ENCODE assay signal across 8 mouse cellular contexts in the genomic region with DNA sequence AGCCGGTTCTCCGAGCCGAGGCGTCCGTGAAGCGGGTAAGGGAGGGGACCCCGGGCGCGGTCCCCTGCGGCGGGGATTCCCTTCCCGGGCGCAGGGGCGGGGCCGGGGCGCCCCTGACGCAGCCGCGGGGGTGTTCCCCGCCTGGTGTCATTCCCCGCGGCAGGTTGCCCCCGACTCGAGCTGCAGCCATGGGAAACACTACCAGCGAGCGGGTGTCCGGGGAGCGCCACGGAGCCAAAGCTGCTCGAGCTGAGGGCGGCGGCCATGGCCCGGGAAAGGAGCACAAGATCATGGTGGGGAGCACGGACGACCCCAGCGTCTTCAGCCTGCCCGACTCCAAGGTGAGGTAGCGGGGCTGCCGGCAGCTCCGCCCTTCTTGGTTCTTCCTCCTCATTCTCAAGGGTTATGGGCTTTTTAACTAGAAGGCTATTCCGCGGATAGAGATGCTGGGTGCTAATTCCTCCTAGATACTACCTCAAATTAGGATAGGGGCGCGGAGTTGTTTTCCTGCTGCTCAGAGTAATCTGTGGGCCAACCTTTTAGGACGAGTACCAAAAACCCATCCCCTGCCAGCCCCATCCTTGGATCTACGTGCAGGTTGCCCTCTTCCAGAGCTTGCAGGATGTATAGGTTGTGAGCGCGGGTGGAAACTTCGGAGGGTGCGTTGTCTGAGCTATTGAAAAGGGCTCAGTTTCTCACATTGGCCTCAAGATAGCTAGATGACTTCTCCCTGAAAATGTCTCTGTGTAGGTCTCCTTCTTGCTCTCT. TPM values are rescaled to one million over a fixed set of nuclear protein-coding genes. Genes with fewer than 3 reads are reported as not detected.
A peak's percentile ranks its signal among the peaks of the same experiment; 100 is the strongest.
DNase-seq lines count a peak whose midpoint lies in the region; ATAC-seq and TF ChIP-seq lines count a peak whose summit lies in the region.

No protein-coding gene starts in this region.

- TF ChIP-seq CTCF in C2C12 (IDR thresholded peaks at IDR 0.05; ENCODE audit: control insufficient read depth, insufficient read depth, insufficient read length): no peak
- TF ChIP-seq CTCF in olfactory bulb, adult 2 months (IDR thresholded peaks at IDR 0.05; ENCODE audit: insufficient read depth, low read depth, low read length): no peak

- no peaks in the 10 kb centered on the region for H3K27me3 ChIP-seq in heart, embryonic 13.5 days (replicated peaks)
- no peaks in the 10 kb centered on the region for H3K27me3 ChIP-seq in C2C12 (ENCODE audit: control insufficient read depth, insufficient read depth, insufficient read length)
- no peaks in the 10 kb centered on the region for H3K27me3 ChIP-seq in forebrain, embryonic 16.5 days (replicated peaks; ENCODE audit: control insufficient read depth, insufficient read depth, low read length)
- H3K27me3 ChIP-seq in liver, embryonic 11.5 days (replicated peaks; ENCODE audit: control insufficient read depth, insufficient read depth, low read length): no peaks in the 10 kb centered on the region

- peak overlapping the region; percentile 83 for H3K27ac ChIP-seq in heart, embryonic 13.5 days (replicated peaks)
- peak overlapping the region; percentile 25; the same call in 1 of the 2 replicates for H3K27ac ChIP-seq in forebrain, embryonic 16.5 days (ENCODE audit: low read length)
- no peak overlapping the region for H3K27ac ChIP-seq in liver, embryonic 11.5 days (ENCODE audit: low read depth, low read length)
- no peak overlapping the region for H3K27ac ChIP-seq in olfactory bulb, adult 2 months (ENCODE audit: insufficient read depth, low read depth, low read length)

- peaks cover 19% of the 10 kb centered on the region for H3K79me2 ChIP-seq in C2C12 (ENCODE audit: control insufficient read depth, insufficient read depth)

- H3K4me1 ChIP-seq in heart, embryonic 13.5 days: peaks cover 37% of the 10 kb centered on the region
- peaks cover 17% of the 10 kb centered on the region for H3K4me1 ChIP-seq in forebrain, embryonic 16.5 days (replicated peaks; ENCODE audit: control insufficient read depth, insufficient read depth, low read length)
- H3K4me1 ChIP-seq in liver, embryonic 11.5 days (replicated peaks; ENCODE audit: control insufficient read depth, insufficient read depth, low read length): peaks cover 11% of the 10 kb centered on the region
- H3K4me1 ChIP-seq in olfactory bulb, adult 2 months (ENCODE audit: control insufficient read depth, insufficient read depth, low read length): peaks cover 8% of the 10 kb centered on the region; the same call in 1 of the 2 replicates

- ATAC-seq in heart, embryonic 13.5 days (ENCODE audit: extremely low read depth, insufficient number of reproducible peaks, low FRiP score, low TSS enrichment): peak; percentile 83
- peak; percentile 80; the same call in 1 of the 2 replicates for ATAC-seq in forebrain, embryonic 16.5 days
- ATAC-seq in liver, embryonic 11.5 days (replicated peaks; ENCODE audit: low FRiP score): peak; percentile 82

- peak overlapping the region; percentile 91 for H3K9ac ChIP-seq in heart, embryonic 13.5 days
- H3K9ac ChIP-seq in forebrain, embryonic 16.5 days (replicated peaks; ENCODE audit: low read depth, low read length): peak overlapping the region; percentile 73
- peak overlapping the region; percentile 63 for H3K9ac ChIP-seq in liver, embryonic 11.5 days (ENCODE audit: low read depth, low read length)

- no peak for DNase-seq in heart, postnatal 25 days (ENCODE audit: low spot score)
- DNase-seq in R1 (ENCODE audit: low read depth, low spot score): peak; percentile 79
- DNase-seq in liver, embryonic 11.5 days (ENCODE audit: low spot score): no peak
- DNase-seq in ovary, postnatal 10 days (ENCODE audit: low spot score): no peak

- H3K9me3 ChIP-seq in heart, embryonic 13.5 days: peaks cover 7% of the 10 kb centered on the region
- H3K9me3 ChIP-seq in forebrain, embryonic 16.5 days (ENCODE audit: control insufficient read depth, low read length): no peaks in the 10 kb centered on the region
- H3K9me3 ChIP-seq in liver, embryonic 11.5 days (ENCODE audit: control insufficient read depth, low read length): 0 out of 2 replicates have a peak, but pooled peaks cover 3% of the 10 kb centered on the region

- H3ac ChIP-seq in C2C12 (ENCODE audit: control insufficient read depth, insufficient read length, low read depth): peak overlapping the region; percentile 64

- H3K79me3 ChIP-seq in C2C12 (ENCODE audit: low read depth): peaks cover 4% of the 10 kb centered on the region

- intact Hi-C loops in heart, postnatal 25 days (cut with DNase I): loop anchor here (5.0 kb wide), 1 partner anchor 109 kb away; no protein-coding TSS in a partner anchor

- WGBS in heart, embryonic 13.5 days: under 1% methylated on average over 46 of the region's 50 CpGs
- under 1% methylated on average over 49 of the region's 50 CpGs for WGBS in forebrain, embryonic 16.5 days
- 1% methylated on average over 49 of the region's 50 CpGs for WGBS in liver, embryonic 11.5 days
- WGBS in olfactory bulb, adult 2 months: under 1% methylated on average over 50 of the region's 50 CpGs

- H3K36me3 ChIP-seq in heart, embryonic 13.5 days: peaks cover 15% of the 10 kb centered on the region
- H3K36me3 ChIP-seq in C2C12 (ENCODE audit: control insufficient read depth, insufficient read depth): peaks cover 14% of the 10 kb centered on the region
- H3K36me3 ChIP-seq in forebrain, embryonic 16.5 days (ENCODE audit: control insufficient read depth, insufficient read depth): no peaks in the 10 kb centered on the region
- H3K36me3 ChIP-seq in liver, embryonic 11.5 days (ENCODE audit: control insufficient read depth, insufficient read depth, low read length): 0 out of 2 replicates have a peak, but pooled peaks cover 6% of the 10 kb centered on the region

- no peak for TF ChIP-seq POLR2A in olfactory bulb, adult 2 months (IDR thresholded peaks at IDR 0.05; ENCODE audit: insufficient read depth, low read depth, low read length)

- H3K4me2 ChIP-seq in heart, embryonic 13.5 days: peak overlapping the region; percentile 88
- H3K4me2 ChIP-seq in forebrain, embryonic 16.5 days (ENCODE audit: low read length): peak overlapping the region; percentile 79
- peak overlapping the region; percentile 80 for H3K4me2 ChIP-seq in liver, embryonic 11.5 days

- peak overlapping the region; percentile 91 for H3K4me3 ChIP-seq in heart, embryonic 13.5 days
- H3K4me3 ChIP-seq in C2C12 (ENCODE audit: insufficient read depth, poor library complexity, severe bottlenecking): peak overlapping the region; percentile 78
- peak overlapping the region; percentile 79 for H3K4me3 ChIP-seq in forebrain, embryonic 16.5 days (replicated peaks; ENCODE audit: low read length)
- H3K4me3 ChIP-seq in liver, embryonic 11.5 days (ENCODE audit: low read depth, low read length): peak overlapping the region; percentile 77
- peak overlapping the region; percentile 61 for H3K4me3 ChIP-seq in olfactory bulb, adult 2 months (ENCODE audit: insufficient read depth, low read depth, low read length)

TF ChIP-seq in C2C12, 6 proteins besides CTCF, POLR2A, EP300 and RAD21:
- TF ChIP-seq CEBPB (IDR thresholded peaks at IDR 0.05; ENCODE audit: low read depth): no peak
- TF ChIP-seq MYOD1 (IDR thresholded peaks at IDR 0.05; ENCODE audit: control insufficient read depth, insufficient read length, low read depth): no peak
- no peak for TF ChIP-seq MAX (IDR thresholded peaks at IDR 0.05)
- no peak for TF ChIP-seq FOSL1 (IDR thresholded peaks at IDR 0.05; ENCODE audit: insufficient read depth, low read length, poor library complexity, severe bottlenecking)
- TF ChIP-seq MYOG (IDR thresholded peaks at IDR 0.05; ENCODE audit: control insufficient read depth, extremely low read depth, insufficient read length): no peak
- TF ChIP-seq USF1 (IDR thresholded peaks at IDR 0.05; ENCODE audit: low read depth): no peak

RNA-seq across cellular contexts. Expression of a gene that starts 0.6 kb away (rescaled TPM):
- 14.1 and 15.4 TPM in 2 replicates for polyA plus RNA-seq in heart, embryonic 13.5 days (2015; fragmentation: Nextera tagmentation; extraction: Ambion mirVana)
- 10 to 100 TPM; 20.5 to 22.1 TPM for total RNA-seq in heart, postnatal 25 days (2021)
- 5.6 TPM for polyA plus RNA-seq in C2C12 (2012; fragmentation: generic; extraction: Trizol)
- polyA plus RNA-seq in forebrain, embryonic 16.5 days (2015; fragmentation: Nextera tagmentation; extraction: Ambion mirVana): 11.0 and 13.3 TPM in 2 replicates
- 4.5 and 5.4 TPM in 2 replicates for polyA plus RNA-seq in liver, embryonic 11.5 days (2014; fragmentation: Nextera tagmentation; extraction: Ambion mirVana)
- not detected in 2 replicates for polyA plus RNA-seq in olfactory bulb, adult 2 months (2012; ENCODE audit: insufficient read depth, insufficient read length, low replicate concordance, missing spikeins)

RNA-seq across cellular contexts. Expression of a gene that starts 15.9 kb away (rescaled TPM):
- polyA plus RNA-seq in heart, embryonic 13.5 days (2015; fragmentation: Nextera tagmentation; extraction: Ambion mirVana): not detected in 2 replicates
- total RNA-seq in heart, postnatal 25 days (2021): not detected
- not detected for polyA plus RNA-seq in C2C12 (2012; fragmentation: generic; extraction: Trizol)
- not detected in 2 replicates for polyA plus RNA-seq in forebrain, embryonic 16.5 days (2015; fragmentation: Nextera tagmentation; extraction: Ambion mirVana)
- not detected in 2 replicates for polyA plus RNA-seq in liver, embryonic 11.5 days (2014; fragmentation: Nextera tagmentation; extraction: Ambion mirVana)
- polyA plus RNA-seq in olfactory bulb, adult 2 months (2012; ENCODE audit: insufficient read depth, insufficient read length, low replicate concordance, missing spikeins): not detected in 2 replicates

RNA-seq across cellular contexts. Expression of a gene that starts 30.0 kb away (rescaled TPM):
- 3.2 and 4.4 TPM in 2 replicates for polyA plus RNA-seq in heart, embryonic 13.5 days (2015; fragmentation: Nextera tagmentation; extraction: Ambion mirVana)
- 10 to 100 TPM; 10.1 to 11.8 TPM for total RNA-seq in heart, postnatal 25 days (2021)
- polyA plus RNA-seq in C2C12 (2012; fragmentation: generic; extraction: Trizol): 0.12 TPM
- polyA plus RNA-seq in forebrain, embryonic 16.5 days (2015; fragmentation: Nextera tagmentation; extraction: Ambion mirVana): 0.48 and 0.99 TPM in 2 replicates
- 4.1 and 4.4 TPM in 2 replicates for polyA plus RNA-seq in liver, embryonic 11.5 days (2014; fragmentation: Nextera tagmentation; extraction: Ambion mirVana)
- polyA plus RNA-seq in olfactory bulb, adult 2 months (2012; ENCODE audit: insufficient read depth, insufficient read length, low replicate concordance, missing spikeins): not detected in 2 replicates

RNA-seq across cellular contexts. Expression of a gene that starts 48.6 kb away (rescaled TPM):
- 14.1 and 15.1 TPM in 2 replicates for polyA plus RNA-seq in heart, embryonic 13.5 days (2015; fragmentation: Nextera tagmentation; extraction: Ambion mirVana)
- total RNA-seq in heart, postnatal 25 days (2021): 10 to 100 TPM; 10.2 to 10.5 TPM
- polyA plus RNA-seq in C2C12 (2012; fragmentation: generic; extraction: Trizol): 6.6 TPM
- 6.0 and 6.8 TPM in 2 replicates for polyA plus RNA-seq in forebrain, embryonic 16.5 days (2015; fragmentation: Nextera tagmentation; extraction: Ambion mirVana)
- 26.8 and 27.2 TPM in 2 replicates for polyA plus RNA-seq in liver, embryonic 11.5 days (2014; fragmentation: Nextera tagmentation; extraction: Ambion mirVana)
- polyA plus RNA-seq in olfactory bulb, adult 2 months (2012; ENCODE audit: insufficient read depth, insufficient read length, low replicate concordance, missing spikeins): not detected in 2 replicates

Comparison
In these comparisons a context has a peak if more than half of its experiments do, and no peak if none do; other contexts are left out.
1. H3K27ac ChIP-seq: peak in heart, embryonic 13.5 days (single experiment) and forebrain, embryonic 16.5 days (single experiment); none in liver, embryonic 11.5 days (single experiment) and olfactory bulb, adult 2 months (single experiment).
2. Peak in every context shown above with its lines, with median percentiles within 50 percentile points of each other: ATAC-seq, H3K4me2 ChIP-seq, H3K4me3 ChIP-seq and H3K9ac ChIP-seq.